In the genomic region with DNA sequence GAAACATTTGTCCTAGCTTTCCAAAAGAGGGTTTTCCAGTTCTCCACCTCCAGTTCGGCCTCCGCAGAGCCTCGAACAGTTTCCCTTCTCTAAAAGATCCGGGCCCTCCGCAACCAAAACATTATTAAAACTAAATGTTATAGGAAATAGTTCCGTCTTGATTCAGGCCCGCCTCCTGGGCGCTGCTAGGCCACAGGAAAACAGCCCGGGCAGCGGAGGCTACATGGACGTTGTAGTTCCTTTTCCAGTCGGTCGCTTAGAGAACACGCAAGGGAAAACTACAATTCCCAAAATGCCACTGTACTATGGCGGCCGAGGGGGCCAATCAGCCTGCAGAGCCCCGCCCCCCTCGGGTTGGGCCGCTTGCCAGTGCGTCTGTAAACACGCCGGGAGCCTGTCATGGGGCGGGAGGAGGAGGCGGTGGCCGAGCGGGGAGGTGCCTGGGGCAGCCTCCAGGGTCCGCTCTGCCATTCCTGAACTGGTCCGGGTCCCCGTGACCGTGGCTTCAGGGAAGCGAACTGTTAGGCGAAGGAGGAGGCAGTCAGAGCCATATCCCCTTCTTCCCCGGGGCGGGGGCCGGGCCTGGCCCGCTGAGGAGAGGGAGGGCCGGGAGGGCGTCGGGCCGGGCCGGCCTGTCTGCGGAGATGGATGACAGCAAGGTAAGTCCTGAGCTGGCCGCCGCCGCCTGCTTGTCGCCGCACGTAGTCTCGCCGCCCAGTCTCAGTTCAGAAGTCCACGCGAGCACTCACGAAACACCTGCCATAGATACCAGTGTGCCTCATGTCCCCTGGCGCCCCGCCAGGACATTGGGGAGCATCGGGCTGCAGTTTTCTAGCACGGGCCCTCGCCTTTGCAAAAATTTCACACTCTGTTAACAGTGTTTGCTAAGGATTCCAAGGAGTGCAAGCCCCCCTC, we compare ENCODE assay signal across 8 mouse cellular contexts. TPM values are rescaled to one million over a fixed set of nuclear protein-coding genes. Genes with fewer than 3 reads are reported as not detected.
DNase-seq lines count a peak whose midpoint lies in the region; ATAC-seq and TF ChIP-seq lines count a peak whose summit lies in the region.

A gene (plus strand): TSS at position 369 of the 915 bp plus-strand sequence.

- H3K9me3 ChIP-seq in hindbrain, embryonic 10.5 days = no peaks in the 10 kb centered on the region
- H3K9me3 ChIP-seq in lung, postnatal 0 days (ENCODE audit: low read length) = no peaks in the 10 kb centered on the region

- H3K4me3 ChIP-seq in hindbrain, embryonic 10.5 days = peak within 1 kb of the TSS; percentile 80
- peak within 1 kb of the TSS; percentile 70 for H3K4me3 ChIP-seq in lung, postnatal 0 days (ENCODE audit: low read depth, low read length)

- peak; percentile 59 for TF ChIP-seq CTCF in lung, postnatal 0 days (IDR thresholded peaks at IDR 0.05)

- peak; percentile 80; the same call in 1 of the 2 replicates for TF ChIP-seq EP300 in lung, postnatal 0 days (IDR thresholded peaks at IDR 0.05)

- peak within 1 kb of the TSS; percentile 82 for H3K9ac ChIP-seq in lung, postnatal 0 days (replicated peaks; ENCODE audit: low read depth)

- ATAC-seq in frontal cortex, adult (ENCODE audit: low TSS enrichment) = peak; percentile 94
- peak; percentile 94 for ATAC-seq in lung, postnatal 0 days

- H3K4me2 ChIP-seq in lung, postnatal 0 days (replicated peaks; ENCODE audit: low read depth, low read length) = peak within 1 kb of the TSS; percentile 66

- H3K4me1 ChIP-seq in hindbrain, embryonic 10.5 days (replicated peaks) = peaks cover 19% of the 10 kb centered on the region
- H3K4me1 ChIP-seq in lung, postnatal 0 days (ENCODE audit: insufficient read depth, low read depth, low read length) = peaks cover 4% of the 10 kb centered on the region; the same call in 1 of the 2 replicates

- H3K27me3 ChIP-seq in hindbrain, embryonic 10.5 days (ENCODE audit: insufficient read depth, poor library complexity, severe bottlenecking) = no peaks in the 10 kb centered on the region
- no peaks in the 10 kb centered on the region for H3K27me3 ChIP-seq in lung, postnatal 0 days (replicated peaks; ENCODE audit: insufficient read depth, low read length)

- DNase-seq in MN1 (ENCODE audit: low spot score) = peak; percentile 99
- DNase-seq in cerebellum, adult 9-10 months = peak; percentile 100
- peak; percentile 98 for DNase-seq in hindbrain, embryonic 10.5 days (ENCODE audit: low spot score)
- peak; percentile 99 for DNase-seq in layer of hippocampus, adult 9-11 months
- DNase-seq in lung, postnatal 0 days (ENCODE audit: low spot score) = peak; percentile 100
- peak; percentile 99 for DNase-seq in ovary, postnatal 14 days (ENCODE audit: low spot score)
- DNase-seq in thymus, postnatal 14 days = peak; percentile 98

- peak within 1 kb of the TSS; percentile 90 for H3K27ac ChIP-seq in hindbrain, embryonic 10.5 days
- H3K27ac ChIP-seq in lung, postnatal 0 days (ENCODE audit: low read length) = peak within 1 kb of the TSS; percentile 98

- H3K36me3 ChIP-seq in hindbrain, embryonic 10.5 days = no peaks in the 10 kb centered on the region
- H3K36me3 ChIP-seq in lung, postnatal 0 days (ENCODE audit: insufficient read depth, low read length) = no peaks in the 10 kb centered on the region

- WGBS in hindbrain, embryonic 10.5 days = under 1% methylated on average over 57 of the region's 58 CpGs
- under 1% methylated on average over 44 of the region's 58 CpGs for WGBS in lung, postnatal 0 days

RNA-seq across cellular contexts. Expression of the gene that starts here (rescaled TPM):
- polyA plus RNA-seq in hindbrain, embryonic 10.5 days (2016; fragmentation: Nextera tagmentation; extraction: Ambion mirVana) = 1.2 and 1.4 TPM in 2 replicates
- polyA plus RNA-seq in lung, postnatal 0 days (2015; fragmentation: Nextera tagmentation; extraction: Ambion mirVana) = 6.6 and 7.2 TPM in 2 replicates

Comparison
In these comparisons a context has a peak if more than half of its experiments do, and no peak if none do; other contexts are left out.
1. Peak in every context shown above with its lines: DNase-seq, ATAC-seq, H3K4me3 ChIP-seq and H3K27ac ChIP-seq.